Mouse (Mus musculus) kidney, embryonic 14.5 days (tissue): ENCODE results near the gene Glp1r. TPM values are rescaled to one million over a fixed set of nuclear protein-coding genes. Genes with fewer than 3 reads are reported as not detected.

ENCODE experiments used
- ATAC-seq: fragments of 200-750 bp; cut with Nextera tagmentation; 2 replicates; pipeline ENCODE4 v1.8.0; 2017; ENCODE audit warnings: moderate number of reproducible peaks, mild to moderate bottlenecking, moderate TSS enrichment, moderate library complexity; ENCODE audit not compliant: low FRiP score, low TSS enrichment
- H3K27ac ChIP-seq: fragments of 300-500 bp; sonication (generic); 2 replicates; pipeline ENCODE4 v1.5.1; 2014; ENCODE audit warnings: low read depth, mild to moderate bottlenecking, low read length, moderate library complexity, mixed read lengths
- H3K27me3 ChIP-seq: fragments of 300-500 bp; sonication (generic); 2 replicates; pipeline ENCODE4 v1.6.1; 2014; ENCODE audit warnings: mild to moderate bottlenecking, low read length; ENCODE audit not compliant: control insufficient read depth, insufficient read depth
- H3K36me3 ChIP-seq: fragments of 300-500 bp; sonication (generic); 2 replicates; pipeline ENCODE4 v1.6.1; 2014; ENCODE audit warnings: low read length, mixed read lengths; ENCODE audit not compliant: control insufficient read depth, insufficient read depth
- H3K4me1 ChIP-seq: fragments of 300-500 bp; sonication (generic); 2 replicates; pipeline ENCODE4 v1.6.1; 2014; ENCODE audit warnings: low read length, mixed read lengths; ENCODE audit not compliant: control insufficient read depth, insufficient read depth
- H3K4me2 ChIP-seq: fragments of 300-500 bp; sonication (generic); replicated peaks from 2 replicates; pipeline ENCODE4 v1.6.1; 2014; ENCODE audit warnings: low read depth, mild to moderate bottlenecking, low read length
- H3K4me3 ChIP-seq: fragments of 300-500 bp; sonication (generic); 2 replicates; pipeline ENCODE4 v1.5.1; 2014; ENCODE audit warnings: mild to moderate bottlenecking, low read length
- H3K9ac ChIP-seq: fragments of 300-500 bp; sonication (generic); 2 replicates; pipeline ENCODE4 v1.6.1; 2014; ENCODE audit warnings: low read depth, mild to moderate bottlenecking, low read length, moderate library complexity
- H3K9me3 ChIP-seq: fragments of 300-500 bp; sonication (generic); 2 replicates; pipeline ENCODE4 v1.6.1; 2016; ENCODE audit warnings: low read length; ENCODE audit not compliant: control insufficient read depth
- WGBS: fragments of 180-500 bp; shearing (Covaris S2); extraction: QIAGEN DNeasy Blood & Tissue Kit; methylation state at CpG from one replicate; pipeline ENCODE4 v1.1.7; 2014; 5-methylcytosine and 5-hydroxymethylcytosine counted together
- microRNA-seq: library from miRNA; unstranded; fragments of <30 nt; microRNA quantifications from one replicate; pipeline ENCODE4, GENCODE M21; 2016
- polyA plus RNA-seq: library from polyadenylated mRNA; unstranded; fragments of >200 nt; fragmentation: Nextera tagmentation; extraction: Ambion mirVana; gene quantifications from 2 replicates; pipeline ENCODE4 v1.2.1, GENCODE M21; 2014

Glp1r gene
- polyA plus RNA-seq, 1 experiment from 2014 or later = 0.18 TPM

DNA sequence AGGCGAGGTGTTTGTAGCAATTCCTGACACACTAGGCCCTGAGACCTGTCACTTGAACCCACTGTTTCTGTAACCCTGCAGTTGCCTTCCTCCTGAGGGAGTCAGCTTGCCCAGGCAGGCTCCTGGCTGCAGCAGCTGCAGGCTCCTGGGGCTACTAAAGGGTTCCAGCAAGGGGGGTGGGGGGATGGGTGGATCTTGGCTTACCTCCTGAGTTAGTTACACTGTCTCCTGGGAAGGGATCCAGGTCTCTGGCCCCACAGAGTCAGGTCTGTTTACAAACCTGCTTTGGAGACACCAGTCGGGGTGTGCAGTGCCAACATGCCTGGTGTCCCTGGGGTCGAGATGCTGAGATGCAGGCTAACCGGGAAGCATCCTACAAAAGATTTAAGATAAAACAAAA is 68.4 kb downstream of the Glp1r start:
- Histone ChIP-seq H3K4me1 (peaks cover 7% of the 10 kb centered on the region; the same call in 1 of the 2 replicates), H3K4me3 (no peak overlapping the region), H3K27me3 (no peaks in the 10 kb centered on the region), H3K36me3 (no peaks in the 10 kb centered on the region), H3K27ac (no peak overlapping the region), H3K9ac (no peak overlapping the region), H3K9me3 (no peaks in the 10 kb centered on the region), H3K4me2 (no peak overlapping the region)
- WGBS = 67% methylated on average over 4 of the region's 4 CpGs
- no peak for ATAC-seq

DNA sequence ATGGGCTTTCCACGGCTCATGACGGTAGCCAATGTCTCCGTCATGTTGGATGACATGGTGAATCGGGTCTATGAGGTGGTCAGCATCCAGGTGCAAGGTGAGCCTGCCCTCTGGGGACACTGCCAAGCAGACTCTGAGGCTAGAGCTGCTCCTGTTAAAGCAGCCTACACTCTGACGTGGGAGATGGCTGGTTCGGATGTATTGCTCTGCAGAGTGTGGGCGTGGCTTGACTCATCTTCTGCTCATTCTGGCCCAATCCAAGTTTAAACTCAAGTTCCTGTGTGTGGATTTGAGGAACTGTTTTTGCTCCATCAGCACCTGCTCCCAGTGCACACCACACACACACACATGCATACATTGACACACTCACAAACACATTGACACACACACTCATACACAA is 70.3 kb downstream of the Glp1r start:
- H3K27me3 ChIP-seq = no peaks in the 10 kb centered on the region
- H3K4me1 ChIP-seq = peaks cover 7% of the 10 kb centered on the region; the same call in 1 of the 2 replicates
- H3K36me3 ChIP-seq = no peaks in the 10 kb centered on the region
- no peak overlapping the region for H3K4me3 ChIP-seq
- 82% methylated on average over 7 of the region's 7 CpGs for WGBS
- no peak overlapping the region for H3K27ac ChIP-seq
- ATAC-seq = no peak
- H3K9ac ChIP-seq = no peak overlapping the region
- H3K4me2 ChIP-seq = no peak overlapping the region
- no peaks in the 10 kb centered on the region for H3K9me3 ChIP-seq

DNA sequence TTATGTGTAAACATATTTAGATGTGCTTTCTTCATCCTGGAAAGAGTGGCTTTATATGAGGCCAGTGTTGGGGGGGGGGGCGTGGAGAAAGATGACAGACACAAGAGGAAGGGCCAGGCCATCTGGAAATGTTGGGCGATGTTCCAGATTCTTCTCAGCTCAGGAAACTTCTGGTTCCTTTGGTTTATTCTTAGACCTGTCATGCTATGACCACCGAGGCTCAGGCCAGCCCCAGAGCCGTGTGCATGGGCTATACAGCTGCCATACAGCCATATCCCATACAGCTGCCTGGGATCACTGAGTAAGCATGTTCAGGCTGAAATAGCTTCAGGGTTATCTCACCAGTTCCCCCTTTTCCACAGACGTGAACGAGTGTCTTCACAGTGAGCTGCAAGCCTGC is 71.7 kb downstream of the Glp1r start:
- peaks cover 7% of the 10 kb centered on the region; the same call in 1 of the 2 replicates for H3K4me1 ChIP-seq
- no peak overlapping the region for H3K4me3 ChIP-seq
- no peaks in the 10 kb centered on the region for H3K27me3 ChIP-seq
- H3K36me3 ChIP-seq = no peaks in the 10 kb centered on the region
- no peak overlapping the region for H3K4me2 ChIP-seq
- H3K9me3 ChIP-seq = no peaks in the 10 kb centered on the region
- WGBS = 68% methylated on average over 6 of the region's 6 CpGs
- H3K27ac ChIP-seq = no peak overlapping the region
- ATAC-seq = no peak
- no peak overlapping the region for H3K9ac ChIP-seq

DNA sequence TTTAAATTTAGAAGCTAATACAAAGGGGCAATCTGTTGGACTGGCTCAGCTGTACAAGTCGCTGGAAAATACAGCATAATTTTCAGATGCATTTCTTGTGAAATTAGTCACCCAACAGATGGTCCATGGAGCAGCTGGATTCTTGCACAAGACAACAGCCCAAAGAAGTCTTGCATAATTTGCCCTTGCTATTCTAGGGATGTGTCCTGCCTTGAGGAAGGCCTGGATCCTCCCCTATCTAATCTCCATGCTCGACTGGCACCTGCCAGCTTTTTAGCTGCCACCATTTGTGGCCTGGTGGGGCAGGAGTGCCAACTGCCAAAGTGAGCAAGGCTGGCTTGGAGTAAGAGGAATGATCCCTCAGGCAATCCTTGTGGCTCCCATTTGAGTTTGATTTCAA is 75.7 kb downstream of the Glp1r start:
- 61% methylated on average over 2 of the region's 2 CpGs for WGBS

DNA sequence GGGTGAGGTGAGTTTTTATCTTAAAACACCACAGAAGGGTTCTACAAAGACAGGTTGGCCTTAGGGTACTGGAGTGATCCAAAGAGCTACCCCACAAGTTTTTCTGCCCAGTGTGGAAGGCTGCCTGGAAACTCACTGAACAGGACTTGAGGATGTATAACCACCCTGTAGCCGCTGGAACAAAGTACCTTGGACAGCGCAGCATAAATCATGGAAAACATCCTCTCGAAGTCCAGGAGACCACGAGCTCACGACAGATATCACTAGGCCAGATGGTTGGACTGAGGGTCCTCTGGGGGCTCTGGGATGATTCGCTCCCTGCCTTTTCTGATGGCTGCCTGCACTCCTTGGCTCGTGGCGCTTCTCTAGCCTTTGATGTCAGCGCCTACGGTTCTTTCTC is 76.9 kb downstream of the Glp1r start:
- ATAC-seq = no peak
- Histone ChIP-seq H3K4me2 (no peak overlapping the region), H3K27ac (no peak overlapping the region), H3K9me3 (no peaks in the 10 kb centered on the region), H3K27me3 (no peaks in the 10 kb centered on the region), H3K4me3 (no peak overlapping the region), H3K36me3 (no peaks in the 10 kb centered on the region), H3K9ac (no peak overlapping the region), H3K4me1 (peaks cover 7% of the 10 kb centered on the region; the same call in 1 of the 2 replicates)
- WGBS = 62% methylated on average over 10 of the region's 10 CpGs

More for the DNA sequence above, 75.7 kb downstream of the Glp1r start:
- H3K4me1 ChIP-seq = peaks cover 7% of the 10 kb centered on the region; the same call in 1 of the 2 replicates
- H3K9me3 ChIP-seq = no peaks in the 10 kb centered on the region
- no peak overlapping the region for H3K27ac ChIP-seq
- H3K36me3 ChIP-seq = no peaks in the 10 kb centered on the region
- no peaks in the 10 kb centered on the region for H3K27me3 ChIP-seq
- no peak for ATAC-seq
- H3K4me3 ChIP-seq = no peak overlapping the region
- no peak overlapping the region for H3K9ac ChIP-seq
- H3K4me2 ChIP-seq = no peak overlapping the region

DNA sequence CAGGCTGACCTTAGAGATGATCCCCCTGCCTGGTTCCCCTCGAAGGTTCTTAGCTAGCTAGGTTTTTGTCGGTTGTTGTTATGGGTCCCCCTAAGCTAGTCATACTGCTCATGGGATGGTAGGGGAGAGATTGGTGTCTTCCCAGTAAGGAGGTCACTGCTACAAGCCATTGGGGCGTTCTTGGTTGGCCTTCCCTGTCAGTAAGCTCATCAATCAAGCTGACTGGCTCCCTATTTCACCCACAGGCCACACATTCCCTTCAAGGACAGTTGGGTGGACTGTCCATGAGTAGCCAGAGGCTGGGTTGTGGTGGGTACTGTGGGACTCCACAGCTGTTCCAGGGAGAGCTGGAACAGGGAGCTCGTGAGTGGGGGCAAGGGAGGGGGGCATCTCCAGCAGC is 81.9 kb downstream of the Glp1r start:
- Histone ChIP-seq H3K4me1 (no peaks in the 10 kb centered on the region), H3K27ac (no peak overlapping the region), H3K4me2 (no peak overlapping the region), H3K9ac (no peak overlapping the region), H3K9me3 (no peaks in the 10 kb centered on the region), H3K27me3 (no peaks in the 10 kb centered on the region), H3K4me3 (no peak overlapping the region), H3K36me3 (no peaks in the 10 kb centered on the region)
- ATAC-seq = no peak
- WGBS = 52% methylated on average over 4 of the region's 4 CpGs

DNA sequence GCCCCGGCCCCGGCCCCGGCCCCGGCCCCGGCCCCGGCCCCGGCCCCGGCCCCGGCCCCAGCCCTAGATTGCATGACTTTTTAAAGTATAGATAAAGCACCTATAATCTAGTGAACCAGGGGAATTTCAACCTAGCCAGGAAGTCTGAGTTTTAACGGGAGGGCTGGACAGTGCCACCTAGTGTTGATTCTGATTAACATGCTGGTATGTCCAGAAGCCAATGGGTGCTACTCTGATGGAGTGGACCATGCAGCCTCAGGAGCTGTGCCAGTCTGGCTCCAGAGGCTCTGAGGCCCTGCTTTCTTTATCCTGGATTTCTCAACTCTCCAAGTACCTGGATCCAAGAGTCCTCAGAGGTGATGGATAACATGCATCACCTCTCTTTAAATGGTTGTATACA is 88.6 kb downstream of the Glp1r start:
- H3K4me1 ChIP-seq = no peaks in the 10 kb centered on the region
- no peaks in the 10 kb centered on the region for H3K9me3 ChIP-seq
- no peak overlapping the region for H3K9ac ChIP-seq
- no peak overlapping the region for H3K27ac ChIP-seq
- no peak for ATAC-seq
- H3K4me2 ChIP-seq = no peak overlapping the region
- H3K36me3 ChIP-seq = no peaks in the 10 kb centered on the region
- WGBS = 45% methylated on average over 10 of the region's 10 CpGs
- no peaks in the 10 kb centered on the region for H3K27me3 ChIP-seq
- H3K4me3 ChIP-seq = no peak overlapping the region

Small RNA genes within 50 kb of the gene (microRNA-seq; reads per million reads assigned to microRNA genes)
- not detected for gene Gm24026

Other genes with a start within 250 kb of the Glp1r start
- gene Umodl1, start 52.8 kb downstream of the Glp1r start, polyA plus RNA-seq = 0.18 TPM in 1 of 2 replicates, not detected in the other
- gene Abcg1, start 155.9 kb downstream of the Glp1r start, polyA plus RNA-seq = 4.0 and 5.4 TPM in 2 replicates
- not detected in 2 replicates for gene Tff3, start 227.8 kb downstream of the Glp1r start, polyA plus RNA-seq
- gene Tff2, start 242.5 kb downstream of the Glp1r start, polyA plus RNA-seq = 0.61 and 1.2 TPM in 2 replicates